Comparison of ENCODE assay signal across 8 mouse cellular contexts in genomic region chr4:117494911-117495501, GRCm38 (mm10). TPM values are rescaled to one million over a fixed set of nuclear protein-coding genes. Genes with fewer than 3 reads are reported as not detected.
DNase-seq lines count a peak whose midpoint lies in the region; ATAC-seq and TF ChIP-seq lines count a peak whose summit lies in the region.

No protein-coding gene starts in this region.

- peaks cover 78% of the 10 kb centered on the region for H3K27me3 ChIP-seq in kidney, embryonic 16.5 days (ENCODE audit: insufficient read depth, low read length)

- peak; percentile 52 for ATAC-seq in granulocyte monocyte progenitor cell, adult 5-6 weeks (replicated peaks; ENCODE audit: poor library complexity, severe bottlenecking)
- peak; percentile 60; the same call in 1 of the 2 replicates for ATAC-seq in kidney, embryonic 16.5 days (ENCODE audit: low FRiP score, low TSS enrichment)
- peak; percentile 36 for ATAC-seq in megakaryocyte-erythroid progenitor cell, adult 5-6 weeks (replicated peaks; ENCODE audit: low FRiP score, low TSS enrichment, poor library complexity, severe bottlenecking)

- no peak for TF ChIP-seq CTCF in left cerebral cortex, adult 2 months (IDR thresholded peaks at IDR 0.05)
- TF ChIP-seq CTCF in brain, embryonic 14.5 days (IDR thresholded peaks at IDR 0.05; ENCODE audit: borderline replicate concordance, extremely low read depth, insufficient read depth, insufficient read length) = no peak

- TF ChIP-seq POLR2A in brain, embryonic 14.5 days (IDR thresholded peaks at IDR 0.05; ENCODE audit: borderline replicate concordance, extremely low read depth, insufficient read depth, insufficient read length, poor library complexity, severe bottlenecking) = no peak

- peak in 1 of 2 experiments; percentile 22 for DNase-seq in left cerebral cortex, adult 2 months (ENCODE audit: extremely low spot score in 1 of 2, low spot score in 2 of 2)
- DNase-seq in left cerebral cortex, adult 8-10 months (ENCODE audit: low spot score in 2 of 2) = no peak
- peak; percentile 49 for DNase-seq in brain, embryonic 14.5 days (ENCODE audit: low read depth)
- peak; percentile 27 to 33 for DNase-seq in thymus, postnatal 36 days
- DNase-seq in ovary, adult 18-20 months (ENCODE audit: low spot score) = no peak

- H3K9ac ChIP-seq in kidney, embryonic 16.5 days (replicated peaks; ENCODE audit: low read length) = peak overlapping the region; percentile 50

- intact Hi-C loops in left cerebral cortex, adult 2 months (cut with DNase I) = loop anchor here (10.0 kb wide), 1 partner anchor 180 kb away; no protein-coding TSS in a partner anchor

- H3K27ac ChIP-seq in left cerebral cortex, adult 2 months = 0 out of 2 replicates have a peak overlapping the region, but pooled peaks have one; percentile 24
- H3K27ac ChIP-seq in kidney, embryonic 16.5 days (ENCODE audit: low read length) = no peak overlapping the region

- H3K36me3 ChIP-seq in kidney, embryonic 16.5 days (ENCODE audit: insufficient read depth, low read length) = no peaks in the 10 kb centered on the region

- H3K4me3 ChIP-seq in left cerebral cortex, adult 2 months = peak overlapping the region; percentile 40
- H3K4me3 ChIP-seq in kidney, embryonic 16.5 days (ENCODE audit: low read length) = peak overlapping the region; percentile 44

- peak overlapping the region; percentile 88 for H3K4me2 ChIP-seq in kidney, embryonic 16.5 days (replicated peaks; ENCODE audit: low read depth, low read length)

- under 1% methylated on average over 47 of the region's 47 CpGs for WGBS in kidney, embryonic 16.5 days

- H3K4me1 ChIP-seq in kidney, embryonic 16.5 days (ENCODE audit: insufficient read depth, low read length) = peaks cover 29% of the 10 kb centered on the region

- H3K9me3 ChIP-seq in kidney, embryonic 16.5 days (ENCODE audit: low read length) = no peaks in the 10 kb centered on the region

RNA-seq across cellular contexts. Expression of gene Rnf220, which starts 1.8 kb away (rescaled TPM):
- 100 to 1,000 TPM; 192 to 199 TPM for total RNA-seq in left cerebral cortex, adult 2 months (2021)
- 100 to 1,000 TPM; 202 to 206 (median 204) TPM for total RNA-seq in left cerebral cortex, adult 8-10 months (2022)
- 159 and 183 TPM in 2 replicates for polyA plus RNA-seq in brain, embryonic 14.5 days (2012; rRNA removed)
- total RNA-seq in granulocyte monocyte progenitor cell, adult 5-6 weeks (2014; fragmentation: Nextera tagmentation) = 90.2 and 113 TPM in 2 replicates
- total RNA-seq in granulocyte monocyte progenitor cell, adult 5-6 weeks (2017) = 68.2 and 68.3 TPM in 2 replicates
- 71.5 and 76.0 TPM in 2 replicates for polyA plus RNA-seq in kidney, embryonic 16.5 days (2015; fragmentation: Nextera tagmentation; extraction: Ambion mirVana)
- total RNA-seq in megakaryocyte-erythroid progenitor cell, adult 5-6 weeks (2014; fragmentation: Nextera tagmentation) = 107 and 145 TPM in 2 replicates
- 73.2 and 84.1 TPM in 2 replicates for total RNA-seq in megakaryocyte-erythroid progenitor cell, adult 5-6 weeks (2017)

RNA-seq across cellular contexts. Expression of gene Eri3, which starts 55.2 kb away (rescaled TPM):
- total RNA-seq in left cerebral cortex, adult 2 months (2021) = 100 to 1,000 TPM; 197 to 200 TPM
- total RNA-seq in left cerebral cortex, adult 8-10 months (2022) = 100 to 1,000 TPM; 212 to 232 (median 224) TPM
- polyA plus RNA-seq in brain, embryonic 14.5 days (2012; rRNA removed) = 187 and 218 TPM in 2 replicates
- total RNA-seq in granulocyte monocyte progenitor cell, adult 5-6 weeks (2014; fragmentation: Nextera tagmentation) = 103 and 156 TPM in 2 replicates
- 33.8 and 44.3 TPM in 2 replicates for total RNA-seq in granulocyte monocyte progenitor cell, adult 5-6 weeks (2017)
- 129 and 131 TPM in 2 replicates for polyA plus RNA-seq in kidney, embryonic 16.5 days (2015; fragmentation: Nextera tagmentation; extraction: Ambion mirVana)
- total RNA-seq in megakaryocyte-erythroid progenitor cell, adult 5-6 weeks (2014; fragmentation: Nextera tagmentation) = 63.4 and 65.1 TPM in 2 replicates
- total RNA-seq in megakaryocyte-erythroid progenitor cell, adult 5-6 weeks (2017) = 13.8 and 63.5 TPM in 2 replicates

Comparison
In these comparisons a context has a peak if more than half of its experiments do, and no peak if none do; other contexts are left out.
1. DNase-seq: peak in brain, embryonic 14.5 days (single experiment) and thymus, postnatal 36 days (2 of 2); none in left cerebral cortex, adult 8-10 months (0 of 2) and ovary, adult 18-20 months (single experiment).
2. Peak in every context shown above with its lines, with median percentiles within 50 percentile points of each other: ATAC-seq.